Mouse (Mus musculus): ENCODE data around the gene Arhgef18. TPM values are rescaled to one million over a fixed set of nuclear protein-coding genes. Genes with fewer than 3 reads are reported as not detected.

The Arhgef18 gene
- total RNA-seq, 2 experiments from 2014 or later = 38.1 to 40.7 TPM

DNA sequence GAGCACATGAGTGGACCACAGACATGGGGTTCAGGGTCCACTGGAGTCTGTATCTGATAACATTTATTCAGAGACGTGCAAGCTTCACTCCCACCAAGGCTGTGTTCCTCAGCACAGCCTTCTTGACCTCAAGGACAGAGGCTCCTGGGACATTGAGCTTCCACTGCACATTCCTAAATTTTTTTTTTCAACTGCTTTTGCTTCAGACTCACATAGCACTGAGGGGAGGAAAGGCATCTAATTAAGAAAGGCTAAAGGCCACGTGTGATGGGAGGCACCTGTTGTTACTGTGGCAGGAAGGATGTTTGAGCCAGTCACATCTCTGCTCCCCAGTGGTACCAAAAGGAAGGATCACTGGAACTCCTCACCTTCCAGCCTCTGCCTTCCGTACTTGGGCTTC is 38.3 kb downstream of the Arhgef18 start:
- intact Hi-C loops (cut with DNase I) = no loop called here

DNA sequence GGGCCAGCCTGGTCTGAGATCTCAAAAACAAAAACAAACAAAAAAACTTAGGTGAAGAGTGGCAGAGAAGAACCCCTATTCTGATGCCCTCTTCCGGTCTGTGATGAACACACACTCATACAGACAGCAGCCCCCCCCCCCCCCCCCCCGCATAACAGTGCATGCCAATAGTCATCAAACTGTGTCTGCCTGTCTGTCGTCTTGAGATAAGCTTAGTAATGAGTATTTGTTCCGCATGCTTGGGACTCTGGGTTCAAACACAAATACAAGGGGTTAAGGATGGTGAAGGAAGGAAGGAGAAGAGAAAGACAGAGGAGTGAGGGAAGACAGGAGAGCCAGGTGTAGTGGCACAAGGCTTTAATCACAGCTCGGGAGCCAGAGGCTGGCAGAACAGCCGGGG is 43.7 kb downstream of the Arhgef18 start:
- no peak for DNase-seq (ENCODE audit: low spot score in 2 of 2)
- intact Hi-C loops (cut with DNase I) = no loop called here

More for the DNA sequence above, 38.3 kb downstream of the Arhgef18 start:
- DNase-seq (ENCODE audit: low spot score in 2 of 2) = no peak

DNA sequence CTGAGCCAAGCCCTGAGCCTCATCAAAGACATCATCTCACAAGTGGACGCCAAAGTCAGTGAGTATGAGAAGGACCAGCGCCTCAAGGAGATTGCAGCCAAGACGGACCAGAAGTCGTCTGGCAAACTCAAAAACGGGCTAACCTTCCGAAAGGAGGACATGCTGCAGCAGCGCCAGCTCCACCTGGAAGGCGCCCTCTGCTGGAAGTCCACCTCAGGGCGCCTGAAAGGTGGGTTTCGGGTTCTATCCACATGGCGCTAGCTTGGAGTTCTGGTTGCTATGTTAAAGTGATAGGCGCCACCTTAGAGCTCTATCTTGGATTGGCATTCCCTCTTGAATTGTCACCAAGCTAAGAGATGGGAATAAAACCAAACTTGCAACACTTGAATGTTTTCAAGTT is 46.7 kb downstream of the Arhgef18 start:
- intact Hi-C loops (cut with DNase I) = no loop called here
- DNase-seq (ENCODE audit: low spot score in 2 of 2) = no peak

DNA sequence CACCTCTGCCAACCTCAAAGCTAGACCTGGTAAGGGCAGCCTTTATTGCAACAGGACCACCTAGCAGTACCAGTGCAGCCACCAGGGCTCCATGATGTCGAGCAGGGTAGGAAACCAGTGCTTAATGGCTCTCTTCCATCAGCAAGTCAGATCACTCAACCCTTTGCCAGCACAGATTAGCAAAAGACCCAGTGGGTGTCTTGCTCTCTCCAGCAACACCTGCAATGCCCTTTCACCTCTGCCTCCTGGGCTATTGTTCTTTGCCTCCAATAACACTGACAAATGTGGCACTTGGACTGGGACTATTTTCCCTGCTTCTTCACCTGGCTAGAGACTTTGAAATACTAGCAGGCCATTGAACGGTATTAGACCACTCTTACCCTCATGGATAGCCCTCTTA is 56.4 kb downstream of the Arhgef18 start:
- intact Hi-C loops (cut with DNase I) = no loop called here
- DNase-seq (ENCODE audit: low spot score in 2 of 2) = no peak

DNA sequence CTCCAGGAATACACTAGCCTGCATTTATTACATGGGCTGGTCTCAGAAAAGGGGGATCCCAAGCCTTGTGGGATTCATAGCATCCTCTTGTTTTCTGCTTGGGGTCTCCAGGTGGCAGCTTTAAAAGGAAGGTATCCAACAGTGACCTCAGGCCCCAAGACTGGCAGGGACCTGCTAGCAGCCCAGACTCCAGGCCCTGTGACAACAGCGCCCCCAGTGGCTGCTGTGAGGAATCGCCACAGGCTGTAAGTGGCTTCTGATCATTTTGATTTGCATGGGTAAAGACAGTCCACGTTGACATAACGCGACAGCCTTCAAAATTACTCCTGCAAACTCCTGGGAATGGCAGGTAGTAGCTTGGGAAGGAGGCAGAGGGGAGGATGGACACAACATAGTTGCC is 57.9 kb downstream of the Arhgef18 start:
- DNase-seq (ENCODE audit: low spot score in 2 of 2) = peak; percentile 42 to 45
- intact Hi-C loops (cut with DNase I) = loop anchor here (10.0 kb wide), 1 partner anchor 96 kb away; the partner anchor contains the start of gene A430078G23Rik

DNA sequence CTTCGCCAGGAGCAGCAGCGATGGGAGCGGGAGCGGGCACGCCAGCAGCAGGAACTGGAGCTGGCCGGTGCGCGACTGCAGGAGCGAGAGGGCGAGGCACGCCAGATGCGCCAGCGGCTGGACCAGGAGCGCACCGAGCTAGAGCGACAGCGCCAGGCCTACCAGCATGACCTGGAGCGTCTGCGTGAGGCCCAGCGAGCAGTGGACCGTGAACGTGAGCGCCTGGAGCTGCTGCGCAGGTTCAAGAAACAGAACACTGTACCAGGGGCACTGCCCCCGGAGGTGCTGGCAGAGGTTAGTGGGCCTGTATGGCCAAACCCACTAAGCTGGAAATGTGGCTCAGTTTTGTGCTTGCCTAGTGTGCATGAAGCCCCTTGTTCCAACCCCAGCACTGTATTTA is 59.2 kb downstream of the Arhgef18 start:
- intact Hi-C loops (cut with DNase I) = loop anchor here (10.0 kb wide), 1 partner anchor 97 kb away; the partner anchor contains the start of gene A430078G23Rik
- DNase-seq (ENCODE audit: low spot score in 2 of 2) = no peak

DNA sequence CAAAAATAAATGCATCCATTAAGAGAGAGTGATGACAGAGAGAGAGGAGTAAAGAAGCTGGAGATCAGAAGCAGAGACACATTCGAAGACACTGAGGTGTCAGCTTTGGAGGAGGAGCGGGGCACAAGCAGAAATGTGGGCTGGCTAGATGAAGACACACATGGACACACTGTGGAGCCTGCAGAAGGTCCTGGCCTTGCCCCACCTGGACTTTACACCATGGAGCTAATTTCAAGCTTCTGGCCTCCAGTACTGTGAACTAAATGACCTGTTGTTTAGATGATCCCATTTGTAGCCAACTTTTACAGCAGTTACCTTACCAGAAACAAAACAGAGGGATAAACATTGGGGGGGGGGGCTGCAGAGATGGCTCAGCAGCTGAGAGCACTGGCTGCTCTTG is 70.4 kb downstream of the Arhgef18 start:
- intact Hi-C loops (cut with DNase I) = no loop called here

GRCm38 (mm10) chr8:3464309-3464708 is 71.5 kb downstream of the Arhgef18 start:
- DNase-seq (ENCODE audit: low spot score in 2 of 2) = peak in 1 of 2 experiments; percentile 52
- intact Hi-C loops (cut with DNase I) = no loop called here

More for the DNA sequence above, 70.4 kb downstream of the Arhgef18 start:
- DNase-seq (ENCODE audit: low spot score in 2 of 2) = no peak

DNA sequence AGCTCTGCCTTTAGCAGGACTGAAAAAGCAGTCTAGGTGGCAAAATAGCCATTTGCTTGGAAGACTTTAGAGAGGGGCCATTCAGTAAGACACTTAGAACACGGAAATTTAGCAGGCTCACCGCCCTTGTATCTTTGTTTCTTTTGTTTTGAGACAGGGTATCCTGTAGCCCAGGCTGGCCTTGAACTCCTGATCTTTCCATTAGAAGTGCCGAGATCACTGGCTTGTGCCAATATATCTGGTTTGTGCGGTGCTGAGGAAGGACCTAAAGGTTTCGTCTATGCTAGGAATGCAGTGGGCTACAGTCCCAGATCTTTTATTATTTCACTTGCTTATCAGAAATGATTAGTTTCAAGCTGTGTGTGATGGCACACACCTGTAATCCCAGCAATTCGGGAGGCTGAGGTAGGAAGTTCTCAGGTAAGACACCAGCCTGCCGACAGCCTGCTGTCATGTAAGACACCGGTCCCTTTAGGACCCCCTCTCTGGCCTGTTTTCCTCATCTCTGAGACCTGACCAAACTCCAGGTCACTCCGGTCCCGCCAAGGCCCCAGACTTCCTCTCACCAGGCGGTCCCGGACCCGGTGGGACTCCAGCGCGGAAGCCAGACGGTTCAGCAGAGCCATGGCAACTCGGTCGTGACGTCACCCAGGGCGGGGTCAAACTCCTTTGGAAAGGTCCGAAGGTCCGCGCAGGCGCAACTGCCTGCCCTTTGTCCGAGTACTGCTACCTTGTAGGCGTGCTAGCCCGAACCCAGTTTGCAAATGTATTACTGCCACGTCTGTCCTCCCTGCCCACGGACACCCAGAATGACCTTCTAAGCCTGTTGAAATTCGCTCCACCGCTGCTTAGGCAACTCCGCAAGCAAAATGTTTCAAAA is 74.4 kb downstream of the Arhgef18 start, which contains the start of gene Pex11g:
TSS of gene Pex11g (minus strand) at position 675 of the 880 bp plus-strand sequence.
- intact Hi-C loops (cut with DNase I) = no loop called here
- DNase-seq (ENCODE audit: low spot score in 2 of 2) = peak; percentile 85 to 87

- no peak for DNase-seq (ENCODE audit: low spot score in 2 of 2)
- intact Hi-C loops (cut with DNase I) = no loop called here
Observed at GRCm38 (mm10) chr8:3467886-3468545, 75.2 kb downstream of the Arhgef18 start.

DNA sequence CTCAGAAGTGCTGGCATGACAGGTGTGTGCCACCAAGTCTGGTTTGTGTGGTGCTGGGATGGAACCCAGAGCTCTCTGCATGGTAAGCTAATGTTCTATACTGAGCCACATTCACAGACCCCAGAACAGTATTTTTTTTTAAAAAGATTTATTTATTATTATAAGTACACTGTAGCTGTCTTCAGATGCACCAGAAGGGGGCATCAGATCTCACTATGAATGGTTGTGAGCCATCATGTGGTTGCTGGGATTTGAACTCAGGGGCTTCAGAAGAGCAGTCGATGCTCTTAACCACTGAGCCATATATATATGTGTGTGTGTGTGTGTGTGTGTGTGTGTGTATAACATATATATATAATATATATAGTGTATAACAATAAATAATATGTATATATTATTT is 76.0 kb downstream of the Arhgef18 start:
- intact Hi-C loops (cut with DNase I) = no loop called here
- DNase-seq (ENCODE audit: low spot score in 2 of 2) = no peak

DNA sequence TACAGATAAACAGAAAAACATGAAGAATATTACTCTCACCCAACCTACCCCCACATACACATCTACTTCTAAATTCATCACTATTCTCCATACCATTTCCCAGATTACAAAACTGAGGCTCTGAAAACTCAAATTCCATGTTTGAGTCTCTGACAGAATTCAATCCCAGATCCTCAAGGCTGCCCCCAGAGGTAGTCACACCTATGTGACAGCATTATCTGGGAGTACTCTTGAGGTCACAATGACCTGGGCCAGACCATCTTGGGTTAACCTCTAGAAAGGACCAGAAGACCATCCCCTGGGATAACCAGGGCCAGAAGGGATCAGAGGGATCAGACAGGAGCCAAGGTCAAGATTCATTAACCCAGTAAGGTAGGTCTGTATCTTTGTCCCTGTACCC is 77.8 kb downstream of the Arhgef18 start, which contains the start of gene Tex45:
TSS of gene Tex45 (plus strand) at position 301 of the 400 bp plus-strand sequence.
- intact Hi-C loops (cut with DNase I) = no loop called here
- no peak for DNase-seq (ENCODE audit: low spot score in 2 of 2)

DNA sequence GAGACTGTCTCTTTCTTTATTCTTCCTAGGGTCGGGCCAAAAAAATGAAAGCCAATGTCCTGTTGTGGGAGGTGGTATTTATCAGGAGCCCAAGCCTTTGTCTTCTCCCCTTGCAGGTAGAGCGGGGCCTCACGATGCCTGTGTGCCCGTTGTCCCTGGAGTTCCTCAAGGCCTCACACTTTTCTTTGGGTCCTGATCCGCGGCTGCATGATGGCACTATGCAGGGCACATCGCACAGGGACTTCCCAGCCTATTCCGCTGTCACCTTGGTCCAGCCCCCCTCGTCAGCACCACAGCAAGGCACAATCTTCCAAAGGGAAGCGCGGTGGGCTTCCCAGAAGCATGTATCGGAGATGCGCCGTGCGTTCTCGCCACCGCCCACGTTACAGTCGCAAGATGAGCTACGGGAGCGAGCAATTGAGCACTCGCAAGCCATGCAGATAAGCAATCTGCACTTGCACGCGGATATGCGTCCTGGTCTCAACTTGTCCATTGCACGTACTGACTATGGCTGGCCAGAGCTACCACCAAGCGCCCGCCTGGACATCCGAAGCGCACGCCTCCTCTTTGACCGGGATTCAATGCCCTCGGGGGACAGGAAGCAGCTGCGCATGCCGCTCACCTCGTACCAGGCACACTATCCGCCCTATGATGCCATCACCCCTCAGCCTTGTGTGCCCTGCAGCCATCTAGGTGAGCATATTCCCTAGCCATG is 83.1 kb downstream of the Arhgef18 start:
- peak in 1 of 2 experiments; percentile 22 for DNase-seq (ENCODE audit: low spot score in 2 of 2)
- intact Hi-C loops (cut with DNase I) = no loop called here

- DNase-seq (ENCODE audit: low spot score in 2 of 2) = no peak
- intact Hi-C loops (cut with DNase I) = no loop called here
Observed at GRCm38 (mm10) chr8:3480221-3480785, 87.5 kb downstream of the Arhgef18 start.

- intact Hi-C loops (cut with DNase I) = no loop called here
- DNase-seq (ENCODE audit: low spot score in 2 of 2) = no peak
Observed at GRCm38 (mm10) chr8:3481605-3482004, 88.8 kb downstream of the Arhgef18 start.

GRCm38 (mm10) chr8:3482240-3482740 is 89.5 kb downstream of the Arhgef18 start:
- DNase-seq (ENCODE audit: low spot score in 2 of 2) = no peak
- intact Hi-C loops (cut with DNase I) = no loop called here

DNA sequence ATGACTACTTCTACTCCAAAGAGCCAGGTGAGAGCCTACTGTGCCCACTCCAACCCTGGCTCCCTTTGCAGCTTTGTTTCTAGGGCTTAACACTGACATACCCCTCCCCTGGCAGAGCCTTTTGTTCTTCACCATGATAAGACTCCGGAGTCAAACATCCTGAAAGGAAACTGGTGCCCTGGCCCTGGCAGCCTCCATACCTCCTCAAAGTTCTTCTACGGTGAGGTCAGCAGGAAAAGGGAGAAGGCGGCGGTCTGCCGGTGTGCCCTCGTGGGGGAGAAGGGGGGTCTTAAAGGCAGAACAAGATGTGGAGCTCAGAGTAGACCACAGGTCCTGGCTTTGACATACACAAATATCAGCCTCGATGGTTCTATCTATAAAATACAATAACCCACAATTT is 90.7 kb downstream of the Arhgef18 start:
- no peak for DNase-seq (ENCODE audit: low spot score in 2 of 2)
- intact Hi-C loops (cut with DNase I) = no loop called here

DNA sequence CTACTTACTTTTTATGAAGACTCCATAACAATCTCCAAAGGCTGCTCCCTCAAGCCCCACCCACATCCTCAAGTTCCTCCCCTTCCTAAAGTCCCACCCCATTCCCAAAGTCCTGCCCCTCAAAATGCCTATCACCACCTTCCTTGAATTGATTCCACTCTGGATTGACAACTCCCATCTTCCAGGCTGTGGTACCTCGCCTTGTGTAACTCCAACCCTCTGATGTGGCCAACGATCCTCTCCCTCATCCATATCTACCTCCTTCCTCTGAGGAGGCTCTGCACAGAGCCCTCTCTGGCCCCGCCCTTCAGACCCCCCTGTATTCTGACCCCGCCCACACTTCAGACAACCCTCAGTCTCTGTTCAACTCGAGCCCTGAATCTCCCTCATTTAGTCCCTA is 92.4 kb downstream of the Arhgef18 start:
- no peak for DNase-seq (ENCODE audit: low spot score in 2 of 2)
- intact Hi-C loops (cut with DNase I) = no loop called here

All from left cerebral cortex, postnatal 14 days (tissue).